Mouse (Mus musculus) ovary, adult 18-20 months (tissue): ENCODE data around the gene Prdx2.

Experiments
- DNase-seq: peaks from one replicate; pipeline ENCODE4 v3.0.0; 2022; ENCODE audit warnings: low spot score, mixed read lengths

The Prdx2 gene

GRCm38 (mm10) chr8:84997649-84998295 is 28.4 kb downstream of the Prdx2 start:
- peak; percentile 69 for DNase-seq

- no peak for DNase-seq
Measured at GRCm38 (mm10) chr8:85007686-85008085, 38.3 kb downstream of the Prdx2 start.

GRCm38 (mm10) chr8:85011242-85011641 is 41.9 kb downstream of the Prdx2 start:
- no peak for DNase-seq

- no peak for DNase-seq
Measured at GRCm38 (mm10) chr8:85013230-85013840, 43.9 kb downstream of the Prdx2 start.

GRCm38 (mm10) chr8:85014431-85014830 is 45.0 kb downstream of the Prdx2 start, which contains the start of gene Best2:
Gene Best2, minus strand, starts transcription at chr8:85014531.
- DNase-seq, result no peak

- no peak for DNase-seq
Measured at GRCm38 (mm10) chr8:85016724-85017123, 47.3 kb downstream of the Prdx2 start.

- DNase-seq, result no peak
Measured at GRCm38 (mm10) chr8:85017209-85017608, 47.8 kb downstream of the Prdx2 start.

GRCm38 (mm10) chr8:85021514-85022055 is 52.2 kb downstream of the Prdx2 start:
- DNase-seq, result no peak

- no peak for DNase-seq
Measured at GRCm38 (mm10) chr8:85023846-85024245, 54.5 kb downstream of the Prdx2 start.
